Mouse (Mus musculus) naive thymus-derived CD4-positive, alpha-beta T cell, adult 2 months (primary cell): ENCODE measurements around the gene Npr3.

Source experiments
- DNase-seq: peaks from one replicate; pipeline ENCODE4 v3.0.0-alpha.2; 2011; ENCODE audit warnings: low read depth

Npr3 gene

DNA sequence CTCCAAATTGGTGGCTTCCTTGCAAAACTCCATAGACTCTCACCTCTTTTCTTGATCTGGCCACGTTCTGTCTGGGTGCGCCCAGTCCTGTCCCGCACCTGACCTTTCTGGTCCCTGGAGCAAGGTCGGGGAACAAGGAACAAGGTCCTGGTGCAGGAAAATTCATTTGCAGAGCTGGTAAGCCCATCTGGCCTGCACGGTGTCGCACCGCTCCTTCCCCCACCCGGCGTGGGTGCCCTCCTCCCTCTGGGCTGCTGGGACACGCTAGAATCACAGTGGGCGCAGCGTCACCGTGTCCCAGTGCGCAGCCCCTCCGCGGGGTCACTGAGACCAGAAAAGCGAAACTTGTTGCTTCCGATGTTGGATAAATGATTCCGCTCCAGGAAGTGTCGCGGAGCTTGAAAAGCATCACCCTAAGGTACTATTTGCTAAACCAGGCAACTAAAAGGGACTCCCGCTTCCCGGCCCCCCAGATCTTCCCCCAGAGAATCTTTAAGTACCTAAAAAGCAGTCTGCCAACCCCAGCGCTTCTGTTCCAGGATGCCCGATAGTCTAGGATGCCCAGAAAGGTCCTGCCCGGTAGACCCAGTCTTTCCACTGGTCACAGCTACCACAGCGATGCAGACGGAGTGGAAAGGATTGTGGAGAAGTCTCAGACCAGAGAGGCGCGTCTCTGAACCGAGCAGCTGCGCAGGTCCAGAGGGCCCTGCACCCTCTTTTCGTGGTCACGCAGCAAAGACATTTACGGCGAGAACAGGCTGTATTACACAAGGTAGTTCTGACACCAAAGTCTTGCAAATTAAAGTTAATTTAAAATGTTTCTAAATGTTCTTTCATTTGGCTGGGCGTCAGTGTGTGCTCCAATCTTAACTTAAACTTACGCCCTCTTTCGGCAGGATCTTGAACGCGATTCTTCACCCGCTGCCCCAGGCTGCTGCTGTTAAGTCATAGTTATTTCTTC, at the start of gene Npr3:
Gene Npr3 (minus strand): TSS at position 717 of the 961 bp plus-strand sequence.
- DNase-seq, result no peak

GRCm38 (mm10) chr15:11956129-11956528, 49.0 kb upstream of the Npr3 start:
- DNase-seq, result no peak

DNA sequence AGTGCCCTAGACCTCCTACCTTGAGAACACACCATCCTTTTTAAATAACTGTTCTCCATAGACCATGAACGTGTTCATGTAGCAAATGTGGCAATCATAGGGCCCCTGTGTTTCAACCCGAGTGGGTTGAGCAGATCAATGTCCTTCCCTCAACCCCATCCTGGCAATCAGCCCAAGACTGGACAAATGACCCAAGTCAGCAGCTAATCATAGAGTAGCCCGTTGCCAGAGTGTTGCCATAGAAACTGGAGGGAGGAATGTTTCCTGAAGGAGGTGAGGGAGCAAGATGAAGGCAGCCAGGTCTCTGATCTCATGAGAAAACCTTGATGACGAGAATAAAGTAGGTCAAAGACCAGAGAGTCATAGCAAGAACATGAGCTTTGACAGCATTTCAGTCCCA, 47.1 kb upstream of the Npr3 start:
- DNase-seq, result no peak

GRCm38 (mm10) chr15:11952159-11952558, 45.1 kb upstream of the Npr3 start:
- DNase-seq, result no peak

DNA sequence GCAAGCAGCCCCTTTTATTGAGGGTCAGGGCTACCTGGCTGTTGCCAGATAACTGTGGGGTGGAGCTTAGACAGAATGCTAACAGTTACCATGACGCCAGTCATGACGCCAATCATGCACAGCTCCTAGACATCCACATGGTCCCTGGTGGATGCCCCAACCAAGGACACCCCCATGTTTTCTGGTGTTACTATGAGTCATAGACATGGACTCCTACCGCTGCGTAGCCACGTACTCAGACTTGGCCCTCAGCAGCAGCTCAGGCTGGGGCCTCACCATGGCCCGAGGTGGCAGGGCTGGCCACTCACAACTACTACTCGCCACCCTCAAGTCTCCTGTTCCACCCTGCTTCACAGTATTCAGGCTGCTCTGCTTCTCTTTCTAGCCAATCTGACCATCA, 44.1 kb upstream of the Npr3 start:
- no peak for DNase-seq

DNA sequence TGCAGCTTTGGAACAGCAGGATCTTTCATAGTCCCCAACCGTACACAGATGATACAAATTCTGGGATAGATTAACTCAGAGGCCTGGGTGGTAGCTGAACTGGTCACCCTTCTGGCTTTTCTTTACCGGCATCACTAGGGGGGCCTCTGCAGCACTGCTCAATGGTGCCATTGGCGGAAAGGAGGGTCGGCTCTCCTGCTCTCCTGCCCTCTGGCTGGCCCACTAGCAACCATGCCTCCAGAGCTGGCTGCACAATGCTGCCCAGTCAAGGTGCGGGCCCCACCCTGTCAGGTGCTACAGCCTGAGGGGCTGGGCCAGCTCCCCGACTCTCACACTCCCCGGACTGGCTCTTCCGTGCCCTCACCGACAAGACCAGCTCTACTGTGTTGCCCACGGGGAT, 43.1 kb upstream of the Npr3 start:
- DNase-seq, result no peak

GRCm38 (mm10) chr15:11949490-11949889, 42.4 kb upstream of the Npr3 start:
- no peak for DNase-seq

DNA sequence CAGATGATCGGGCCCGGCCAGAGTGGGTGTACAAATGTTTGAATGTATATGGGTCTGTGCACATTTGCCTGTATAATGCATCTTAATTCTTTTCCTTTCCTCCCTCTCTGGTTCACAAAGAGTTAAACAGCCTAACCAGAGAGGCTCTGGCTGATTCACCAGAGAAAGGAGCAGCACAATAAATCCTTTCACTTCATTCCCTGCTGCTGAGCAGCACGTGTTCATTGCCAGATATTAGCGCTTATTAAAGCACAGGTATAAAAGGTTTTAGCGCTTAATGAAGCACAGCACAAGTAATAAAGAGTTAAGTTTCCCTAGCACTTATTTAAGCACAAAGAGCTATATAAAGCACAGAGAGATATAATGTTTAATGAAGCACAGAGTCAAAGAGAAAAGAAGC, 33.8 kb upstream of the Npr3 start:
- DNase-seq, result no peak

DNA sequence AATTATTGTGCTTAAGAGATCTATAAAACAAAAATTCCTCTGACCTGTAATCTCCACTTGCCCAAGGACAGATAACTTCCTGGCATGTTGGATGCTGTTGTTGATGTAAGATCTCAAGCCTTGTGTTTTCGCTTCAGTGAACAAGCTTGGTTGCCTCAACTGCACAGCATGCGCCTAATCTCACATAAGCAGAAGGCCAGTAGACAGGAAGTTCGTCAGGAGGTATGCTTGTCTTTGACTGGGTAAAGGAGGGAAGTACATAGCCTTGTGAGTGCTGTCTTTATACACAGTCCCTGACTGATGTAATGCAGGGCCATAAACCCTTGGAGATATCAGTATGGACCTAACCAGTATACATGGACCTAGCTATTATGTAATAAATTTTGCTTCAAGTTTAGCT, 20.7 kb upstream of the Npr3 start:
- DNase-seq, result no peak

- DNase-seq, result no peak
Observed at GRCm38 (mm10) chr15:11914101-11914500, 7.0 kb upstream of the Npr3 start.

- DNase-seq, result no peak
Observed at GRCm38 (mm10) chr15:11909875-11910274, 2.8 kb upstream of the Npr3 start.

DNA sequence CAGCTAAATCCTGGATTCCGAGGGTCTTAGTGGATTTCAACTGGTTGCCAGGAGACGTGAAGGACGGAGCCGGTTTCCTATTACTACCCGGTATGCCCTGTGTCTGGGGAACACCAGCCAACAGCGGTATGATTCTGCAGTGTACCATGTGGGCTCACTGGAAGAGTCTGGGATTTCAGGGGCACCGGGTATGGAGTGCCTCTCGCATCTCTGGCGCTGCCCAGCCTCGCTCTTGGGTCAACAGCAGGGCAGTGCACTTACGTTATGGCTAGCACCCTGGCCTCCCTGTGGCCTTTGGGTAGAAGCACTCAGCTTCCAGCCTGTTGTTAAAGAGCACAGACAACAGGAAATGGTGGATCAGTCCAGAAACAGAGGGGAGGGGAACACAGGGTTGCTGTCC, 1.1 kb upstream of the Npr3 start:
- no peak for DNase-seq

- DNase-seq, result no peak
Observed at GRCm38 (mm10) chr15:11906021-11906570, 991 bp downstream of the Npr3 start.

DNA sequence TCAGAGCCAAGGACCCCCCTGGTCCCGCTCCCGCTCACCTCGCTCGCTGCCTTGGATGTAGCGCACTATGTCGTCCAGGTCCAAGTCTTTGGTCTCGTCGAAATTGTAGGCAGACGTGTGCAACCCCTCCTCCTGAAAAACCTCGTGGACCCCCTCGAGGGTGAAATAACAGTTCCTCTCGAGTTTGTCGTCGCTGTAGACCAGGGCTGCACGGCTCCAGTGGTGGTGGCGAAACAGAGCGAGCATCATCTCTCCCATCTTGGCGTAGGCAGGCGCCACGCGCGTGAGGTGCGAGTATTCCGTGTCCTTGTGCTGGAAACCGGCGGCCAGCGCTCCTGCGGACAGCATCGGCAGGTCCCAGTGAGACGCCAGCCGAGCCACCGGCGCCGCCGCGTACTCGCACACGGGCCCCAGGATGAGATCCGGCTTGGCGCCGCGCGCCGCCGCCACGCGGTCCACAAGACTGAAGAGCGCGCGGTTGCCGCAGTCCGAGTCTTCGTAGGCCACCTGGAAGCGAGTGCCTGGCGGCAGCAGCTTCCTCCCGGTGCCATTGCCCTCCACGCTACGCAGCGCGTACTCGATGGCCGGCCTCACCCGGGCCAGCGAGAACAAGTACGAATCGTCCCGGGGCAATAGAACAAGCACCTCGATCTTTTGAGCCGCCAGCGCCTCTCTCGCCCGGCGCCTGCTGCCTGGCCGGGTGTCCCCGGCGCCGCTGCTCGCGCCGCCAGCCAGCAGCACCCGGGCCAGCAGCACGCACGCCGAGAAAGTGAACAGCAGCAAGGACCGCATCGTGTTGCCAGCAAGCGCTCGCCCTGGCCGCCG, 2.0 kb downstream of the Npr3 start:
- DNase-seq, result no peak

GRCm38 (mm10) chr15:11904043-11904847, 2.8 kb downstream of the Npr3 start:
- no peak for DNase-seq

DNA sequence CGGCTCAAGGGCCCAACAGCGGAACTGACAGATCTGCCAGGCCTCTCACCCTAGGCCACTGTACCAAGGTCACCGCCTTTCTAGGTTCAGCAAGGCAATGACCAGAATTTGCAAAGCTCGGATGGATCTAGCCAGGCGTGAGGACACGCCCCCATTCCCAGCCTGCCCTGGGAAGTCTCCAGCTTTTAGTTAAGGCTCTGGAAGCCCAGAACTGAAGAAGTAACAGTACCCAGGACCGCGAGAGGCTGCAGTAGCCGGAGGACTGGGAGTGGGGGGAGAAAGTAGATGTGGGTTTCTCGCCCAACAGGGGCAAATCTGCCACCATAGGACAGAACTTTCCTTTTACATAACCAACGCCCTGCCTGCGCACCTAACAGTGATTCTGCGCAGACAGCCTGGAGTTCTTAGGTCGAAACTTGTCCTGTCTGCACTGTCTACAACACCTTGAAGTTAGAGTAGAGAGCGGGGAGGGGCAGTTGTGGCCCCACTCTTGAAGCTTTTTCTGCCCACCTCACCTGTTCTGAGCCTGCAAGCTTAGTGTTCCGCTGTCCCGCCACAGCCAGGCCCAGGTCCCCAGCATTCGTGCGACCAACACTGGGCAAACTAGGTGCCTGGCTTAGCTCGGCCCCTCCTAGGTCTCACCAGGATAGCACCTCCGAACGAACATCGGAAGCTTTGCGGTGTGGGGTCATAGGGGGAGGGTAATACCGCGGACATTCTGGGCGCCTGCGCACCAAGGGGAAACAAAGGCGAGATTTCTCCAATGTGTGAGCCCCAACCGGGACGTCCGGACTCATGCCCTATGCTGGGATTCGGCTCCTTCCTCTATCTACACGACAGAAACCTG, 3.7 kb downstream of the Npr3 start:
- DNase-seq, result no peak

DNA sequence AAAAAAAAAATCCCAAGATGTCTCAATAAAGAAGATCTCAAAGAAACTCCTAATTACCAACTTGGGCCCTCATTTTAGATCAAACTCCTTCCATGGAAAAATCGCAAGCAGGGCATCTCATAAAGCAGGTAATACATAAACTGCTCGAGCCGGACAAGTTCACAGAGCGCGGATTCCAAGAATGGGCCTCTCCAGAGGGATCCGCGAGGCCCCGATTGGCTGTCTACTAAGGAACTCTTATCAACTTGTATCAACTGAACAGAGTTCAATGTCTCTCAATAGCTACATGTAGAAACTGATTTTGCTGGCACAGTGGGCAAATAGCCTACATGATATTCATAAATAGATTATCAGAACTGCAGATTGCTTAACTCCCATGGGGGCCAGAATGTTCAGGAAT, 9.5 kb downstream of the Npr3 start:
- DNase-seq, result no peak

DNA sequence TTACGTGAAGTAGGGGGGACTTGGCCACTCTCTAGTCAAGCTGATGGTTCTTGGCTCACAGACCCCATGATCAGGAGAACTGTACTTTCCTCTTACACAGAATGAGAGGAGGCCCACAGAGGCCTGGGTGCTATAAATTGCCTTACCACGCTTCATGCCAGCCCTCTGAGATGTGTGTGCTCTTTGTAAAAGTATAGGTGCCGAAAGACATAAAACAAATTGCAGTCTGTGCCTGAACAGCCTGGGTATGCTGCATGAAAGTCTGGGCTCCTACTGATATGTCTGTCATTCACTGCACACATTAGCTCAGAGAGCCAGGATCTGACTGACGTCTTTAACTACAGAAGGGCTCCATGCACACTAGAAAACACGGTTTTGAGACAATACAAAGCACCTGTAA, 9.9 kb downstream of the Npr3 start:
- DNase-seq, result no peak

DNA sequence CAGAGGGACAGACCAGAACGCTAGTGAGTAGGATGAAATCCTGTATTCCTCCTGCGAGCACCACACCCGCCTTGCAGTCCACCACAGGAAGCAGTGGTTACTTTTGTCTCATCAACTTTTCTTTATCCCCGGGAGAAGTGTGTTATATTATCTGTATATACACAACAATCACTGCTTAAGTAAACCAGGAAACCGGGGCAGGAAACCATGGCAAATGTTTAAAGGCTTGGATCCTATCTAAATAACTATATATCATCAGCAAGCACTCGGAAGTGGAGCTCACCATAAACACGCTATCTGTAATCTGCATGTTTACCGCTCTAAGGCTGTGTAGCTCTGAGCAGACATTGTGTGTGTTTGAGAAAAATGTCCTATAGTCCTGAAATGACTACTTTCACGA, 13.1 kb downstream of the Npr3 start:
- no peak for DNase-seq

DNA sequence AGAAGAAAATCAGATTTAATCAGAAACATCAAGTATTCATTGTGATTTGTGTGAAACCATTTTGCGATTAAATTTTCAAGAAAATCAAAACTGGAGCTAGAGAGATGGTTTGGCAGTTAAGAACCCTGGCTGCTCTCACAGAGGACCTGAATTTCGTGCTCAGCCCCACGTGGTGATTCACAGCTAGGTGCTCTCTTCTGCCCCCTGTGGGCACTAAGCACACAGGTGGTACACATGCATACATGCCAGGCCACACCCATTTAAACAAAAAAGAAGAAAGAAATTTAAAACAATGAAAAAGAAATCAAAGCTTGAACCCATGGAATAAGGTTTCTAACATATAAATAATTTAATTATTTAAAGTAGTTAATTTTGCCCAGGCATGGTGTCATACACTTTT, 15.7 kb downstream of the Npr3 start:
- DNase-seq, result no peak
